Mouse (Mus musculus): ENCODE measurements around the gene Tnnt3. TPM values are rescaled to one million over a fixed set of nuclear protein-coding genes. Genes with fewer than 3 reads are reported as not detected.

Tnnt3 gene
- 1.5 and 2.2 TPM in 2 replicates for polyA plus RNA-seq (2015; fragmentation: Nextera tagmentation; extraction: Ambion mirVana)

DNA sequence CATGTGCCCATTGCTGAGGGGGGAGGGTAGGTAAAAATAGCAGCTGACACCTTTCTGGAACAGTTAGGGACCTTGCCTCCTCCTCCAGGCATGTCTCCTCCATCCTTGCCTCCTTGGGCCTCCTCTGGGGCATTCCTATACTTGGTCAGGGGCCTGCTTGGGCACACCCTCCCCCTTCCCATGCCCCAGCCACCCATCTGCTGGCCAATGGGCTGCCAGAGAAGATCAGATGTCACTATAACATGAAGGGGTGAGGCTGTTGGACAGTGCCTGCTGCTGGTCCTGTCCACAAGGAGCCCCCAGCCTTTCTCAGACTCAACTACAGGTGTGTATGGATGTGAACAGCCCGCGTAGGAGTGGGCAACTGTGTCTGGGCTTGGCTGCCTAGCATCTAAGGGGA, at the start of gene Tnnt3:
Gene Tnnt3 (plus strand): TSS at position 262 of the 400 bp plus-strand sequence.
- Histone ChIP-seq H3K36me3 (ENCODE audit: insufficient read depth, low read length) (no peaks in the 10 kb centered on the region), H3K9ac (replicated peaks; ENCODE audit: low read depth) (no peak within 1 kb of the TSS), H3K4me2 (replicated peaks; ENCODE audit: low read depth, low read length) (no peak within 1 kb of the TSS), H3K27me3 (replicated peaks; ENCODE audit: insufficient read depth, low read length) (no peaks in the 10 kb centered on the region), H3K4me1 (ENCODE audit: insufficient read depth, low read depth, low read length) (no peaks in the 10 kb centered on the region), H3K4me3 (ENCODE audit: low read depth, low read length) (no peak within 1 kb of the TSS), H3K9me3 (ENCODE audit: low read length) (no peaks in the 10 kb centered on the region), H3K27ac (ENCODE audit: low read length) (no peak within 1 kb of the TSS)
- ATAC-seq (no peak), DNase-seq (ENCODE audit: low spot score) (no peak)
- TF ChIP-seq CTCF (IDR thresholded peaks at IDR 0.05) (no peak), EP300 (IDR thresholded peaks at IDR 0.05) (no peak)
- 80% methylated on average over 2 of the region's 2 CpGs for WGBS

DNA sequence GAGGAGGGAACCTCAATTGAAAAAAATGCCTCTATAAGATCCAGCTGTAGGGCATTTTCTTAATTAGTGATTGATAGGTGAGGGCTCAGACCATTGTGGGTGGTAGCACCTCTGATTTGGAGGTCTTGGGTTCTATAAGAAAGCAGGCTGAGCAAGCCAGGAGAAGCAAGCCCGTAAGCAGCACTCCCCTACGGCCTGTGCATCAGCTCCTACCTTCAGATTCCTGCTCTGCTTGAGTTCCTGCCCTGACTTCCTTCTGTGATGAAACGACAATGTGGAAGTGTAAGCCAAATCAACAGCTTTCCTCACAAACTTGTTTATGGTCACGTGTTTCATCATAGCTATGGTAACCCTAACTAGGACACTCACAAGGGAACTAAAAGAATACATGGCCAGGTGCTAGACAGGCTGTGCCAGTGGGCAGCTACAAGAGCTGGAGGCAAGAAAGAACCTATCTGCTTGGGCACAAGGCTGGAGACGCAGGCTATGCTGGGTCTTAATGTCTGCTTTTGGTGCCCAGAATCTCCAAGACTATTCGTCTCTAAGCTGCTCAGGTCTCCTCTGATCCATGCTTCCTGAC, 49.5 kb upstream of the Tnnt3 start:
- TF ChIP-seq CTCF (IDR thresholded peaks at IDR 0.05) (no peak), EP300 (IDR thresholded peaks at IDR 0.05) (no peak)
- WGBS: 75% methylated on average over 6 of the region's 6 CpGs
- Histone ChIP-seq H3K9me3 (ENCODE audit: low read length) (no peaks in the 10 kb centered on the region), H3K27ac (ENCODE audit: low read length) (no peak overlapping the region), H3K36me3 (ENCODE audit: insufficient read depth, low read length) (no peaks in the 10 kb centered on the region), H3K4me2 (replicated peaks; ENCODE audit: low read depth, low read length) (no peak overlapping the region), H3K4me3 (ENCODE audit: low read depth, low read length) (no peak overlapping the region), H3K9ac (replicated peaks; ENCODE audit: low read depth) (no peak overlapping the region), H3K4me1 (ENCODE audit: insufficient read depth, low read depth, low read length) (no peaks in the 10 kb centered on the region), H3K27me3 (replicated peaks; ENCODE audit: insufficient read depth, low read length) (no peaks in the 10 kb centered on the region)
- ATAC-seq: no peak
- peak; percentile 49 for DNase-seq (ENCODE audit: low spot score)

DNA sequence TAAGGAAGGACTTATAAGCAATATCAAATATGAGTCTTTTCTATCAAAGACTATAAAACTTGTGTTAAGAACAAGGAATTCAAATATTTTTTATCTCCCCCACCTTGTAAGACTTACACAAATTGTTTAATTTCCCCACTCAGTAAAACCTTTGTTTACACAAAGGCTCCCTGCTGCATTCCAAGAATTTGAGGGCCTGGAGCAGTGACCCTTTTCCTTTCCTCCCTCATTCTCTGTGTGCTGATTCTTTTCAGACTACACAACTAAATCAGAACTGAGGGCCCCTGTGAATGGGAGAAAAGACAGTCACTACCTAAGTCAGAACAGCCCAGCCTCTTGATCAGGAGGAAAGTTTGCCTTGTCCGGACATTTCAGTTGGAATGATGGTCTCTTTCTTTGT, 43.9 kb upstream of the Tnnt3 start:
- H3K27me3 ChIP-seq (replicated peaks; ENCODE audit: insufficient read depth, low read length): no peaks in the 10 kb centered on the region
- ATAC-seq (no peak), DNase-seq (ENCODE audit: low spot score) (no peak)
- peaks cover 10% of the 10 kb centered on the region for H3K4me1 ChIP-seq (ENCODE audit: insufficient read depth, low read depth, low read length)
- H3K27ac ChIP-seq (ENCODE audit: low read length): peak overlapping the region; percentile 60; the same call in 1 of the 2 replicates
- no peaks in the 10 kb centered on the region for H3K9me3 ChIP-seq (ENCODE audit: low read length)
- TF ChIP-seq CTCF (IDR thresholded peaks at IDR 0.05) (no peak), EP300 (IDR thresholded peaks at IDR 0.05) (no peak)
- no peaks in the 10 kb centered on the region for H3K36me3 ChIP-seq (ENCODE audit: insufficient read depth, low read length)
- H3K4me2 ChIP-seq (replicated peaks; ENCODE audit: low read depth, low read length): no peak overlapping the region
- no peak overlapping the region for H3K4me3 ChIP-seq (ENCODE audit: low read depth, low read length)
- H3K9ac ChIP-seq (replicated peaks; ENCODE audit: low read depth): no peak overlapping the region
- WGBS: 33% methylated on average over 1 of the region's 1 CpGs

DNA sequence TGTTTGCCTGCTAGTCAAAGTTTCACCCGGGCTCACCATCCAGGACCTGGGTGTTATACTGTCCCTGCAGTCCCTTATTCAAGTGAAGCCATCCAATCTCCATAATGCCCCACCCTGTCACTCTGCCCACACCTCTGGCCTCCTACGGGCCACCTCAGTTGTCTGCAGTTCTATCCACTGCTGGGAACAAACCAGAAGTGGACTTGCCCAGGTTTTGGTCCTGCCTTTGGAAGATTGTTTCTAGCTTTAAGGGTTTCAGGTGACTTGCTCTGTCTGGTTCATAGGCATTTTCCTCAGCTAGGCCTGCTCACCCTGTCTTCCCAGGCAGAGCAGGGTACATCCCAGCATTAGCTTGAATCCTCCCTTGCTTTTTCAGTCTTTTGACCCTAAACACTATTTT, 43.4 kb upstream of the Tnnt3 start:
- H3K4me3 ChIP-seq (ENCODE audit: low read depth, low read length): no peak overlapping the region
- WGBS: 45% methylated on average over 2 of the region's 2 CpGs
- ATAC-seq (no peak), DNase-seq (ENCODE audit: low spot score) (no peak)
- H3K9me3 ChIP-seq (ENCODE audit: low read length): no peaks in the 10 kb centered on the region
- TF ChIP-seq CTCF (IDR thresholded peaks at IDR 0.05): no peak
- TF ChIP-seq EP300 (IDR thresholded peaks at IDR 0.05): no peak
- no peak overlapping the region for H3K9ac ChIP-seq (replicated peaks; ENCODE audit: low read depth)
- no peaks in the 10 kb centered on the region for H3K36me3 ChIP-seq (ENCODE audit: insufficient read depth, low read length)
- H3K4me2 ChIP-seq (replicated peaks; ENCODE audit: low read depth, low read length): no peak overlapping the region
- H3K27ac ChIP-seq (ENCODE audit: low read length): peak overlapping the region; percentile 60; the same call in 1 of the 2 replicates
- peaks cover 10% of the 10 kb centered on the region for H3K4me1 ChIP-seq (ENCODE audit: insufficient read depth, low read depth, low read length)
- no peaks in the 10 kb centered on the region for H3K27me3 ChIP-seq (replicated peaks; ENCODE audit: insufficient read depth, low read length)

DNA sequence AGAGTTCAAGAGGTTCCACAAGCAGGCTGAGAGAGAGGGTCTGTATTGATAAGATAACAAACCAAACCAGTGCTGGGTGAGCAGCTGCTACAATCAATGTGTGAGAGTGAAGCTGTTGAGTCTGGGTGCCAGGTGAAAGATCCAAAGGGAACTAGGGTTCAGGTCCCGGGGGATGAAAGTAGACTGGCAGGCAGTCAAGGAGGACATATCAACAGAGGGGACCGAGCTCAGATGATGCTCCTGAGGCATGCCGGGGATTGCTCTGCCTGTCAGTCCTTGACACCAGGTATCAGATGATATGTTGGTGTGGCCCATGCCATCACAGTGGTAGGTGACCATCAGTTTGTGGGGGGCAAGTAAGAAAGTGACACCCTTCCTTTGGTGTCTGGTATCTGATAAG, 41.8 kb upstream of the Tnnt3 start:
- Histone ChIP-seq H3K27ac (ENCODE audit: low read length) (peak overlapping the region; percentile 85; the same call in 1 of the 2 replicates), H3K9me3 (ENCODE audit: low read length) (no peaks in the 10 kb centered on the region), H3K4me1 (ENCODE audit: insufficient read depth, low read depth, low read length) (peaks cover 10% of the 10 kb centered on the region), H3K9ac (replicated peaks; ENCODE audit: low read depth) (no peak overlapping the region), H3K36me3 (ENCODE audit: insufficient read depth, low read length) (no peaks in the 10 kb centered on the region), H3K4me2 (replicated peaks; ENCODE audit: low read depth, low read length) (no peak overlapping the region), H3K4me3 (ENCODE audit: low read depth, low read length) (no peak overlapping the region), H3K27me3 (replicated peaks; ENCODE audit: insufficient read depth, low read length) (no peaks in the 10 kb centered on the region)
- no peak for ATAC-seq
- WGBS: 60% methylated on average over 3 of the region's 3 CpGs
- DNase-seq (ENCODE audit: low spot score): no peak
- TF ChIP-seq CTCF (IDR thresholded peaks at IDR 0.05): no peak
- TF ChIP-seq EP300 (IDR thresholded peaks at IDR 0.05): no peak

DNA sequence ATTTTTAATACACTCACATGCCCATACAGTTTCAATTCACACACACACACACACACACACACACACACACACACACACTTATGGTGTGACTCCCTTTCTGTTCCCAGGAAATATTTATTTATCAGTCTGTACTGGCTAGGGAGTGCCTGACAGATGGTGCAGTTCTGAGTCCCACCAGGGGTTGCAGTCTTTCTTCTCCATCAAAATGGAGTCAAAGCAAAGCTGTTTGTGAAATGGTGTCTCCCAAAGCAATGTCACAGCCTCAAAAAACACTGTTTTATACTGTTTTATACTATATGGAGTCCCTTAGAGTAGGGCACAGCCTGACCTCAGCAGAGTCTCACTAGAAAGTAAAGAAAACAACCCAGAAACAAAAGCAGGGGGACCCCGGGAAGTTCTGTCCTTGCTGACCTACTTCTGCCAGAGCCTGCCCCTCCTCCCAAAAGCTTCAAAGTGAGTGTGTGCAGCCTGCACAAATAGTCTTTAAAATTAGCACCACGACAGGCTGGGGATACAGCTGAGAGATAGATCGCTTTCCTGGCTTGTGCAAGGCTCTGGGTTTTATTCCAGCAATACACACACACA, 41.3 kb upstream of the Tnnt3 start:
- Histone ChIP-seq H3K36me3 (ENCODE audit: insufficient read depth, low read length) (no peaks in the 10 kb centered on the region), H3K4me3 (ENCODE audit: low read depth, low read length) (no peak overlapping the region), H3K4me2 (replicated peaks; ENCODE audit: low read depth, low read length) (no peak overlapping the region), H3K9ac (replicated peaks; ENCODE audit: low read depth) (no peak overlapping the region), H3K27me3 (replicated peaks; ENCODE audit: insufficient read depth, low read length) (no peaks in the 10 kb centered on the region), H3K4me1 (ENCODE audit: insufficient read depth, low read depth, low read length) (peaks cover 10% of the 10 kb centered on the region), H3K9me3 (ENCODE audit: low read length) (no peaks in the 10 kb centered on the region), H3K27ac (ENCODE audit: low read length) (peak overlapping the region; percentile 85)
- TF ChIP-seq CTCF (IDR thresholded peaks at IDR 0.05) (peak; percentile 59), EP300 (IDR thresholded peaks at IDR 0.05) (peak; percentile 11; the same call in 1 of the 2 replicates)
- ATAC-seq: peak; percentile 74
- 14% methylated on average over 3 of the region's 3 CpGs for WGBS
- peak; percentile 85 for DNase-seq (ENCODE audit: low spot score)
